Mouse (Mus musculus) hindbrain, embryonic 15.5 days (tissue): ENCODE measurements at regions not wholly inside any gene's neighbourhood (a gene's known extent, or its start where the extent isn't known, plus 50 kb on each side); places are given as distances from the start of the nearest gene placed in this dataset.

Experiments used
- ATAC-seq: fragments of 200-750 bp; cut with Nextera tagmentation; 2 replicates; pipeline ENCODE4 v1.8.0; 2017; ENCODE audit warnings: low read depth, moderate number of reproducible peaks, moderate TSS enrichment; ENCODE audit not compliant: low FRiP score
- H3K27ac ChIP-seq: fragments of 300-500 bp; sonication (generic); replicated peaks from 2 replicates; pipeline ENCODE4 v1.5.1; 2015; ENCODE audit warnings: mild to moderate bottlenecking, inconsistent platforms
- H3K27me3 ChIP-seq: fragments of 300-500 bp; sonication (generic); 2 replicates; pipeline ENCODE4 v1.6.1; 2015; ENCODE audit warnings: control low read depth, inconsistent platforms
- H3K36me3 ChIP-seq: fragments of 300-500 bp; sonication (generic); 2 replicates; pipeline ENCODE4 v1.6.1; 2015; ENCODE audit warnings: control low read depth, inconsistent platforms
- H3K4me1 ChIP-seq: fragments of 300-500 bp; sonication (generic); replicated peaks from 2 replicates; pipeline ENCODE4 v1.6.1; 2015; ENCODE audit warnings: control low read depth, inconsistent platforms
- H3K4me2 ChIP-seq: fragments of 300-500 bp; sonication (generic); 2 replicates; pipeline ENCODE4 v1.6.1; 2015; ENCODE audit warnings: moderate library complexity, mild to moderate bottlenecking, inconsistent platforms
- H3K4me3 ChIP-seq: fragments of 300-500 bp; sonication (generic); 2 replicates; pipeline ENCODE4 v1.5.1; 2015; ENCODE audit warnings: mild to moderate bottlenecking, inconsistent platforms
- H3K9ac ChIP-seq: fragments of 300-500 bp; sonication (generic); 2 replicates; pipeline ENCODE4 v1.6.1; 2015; ENCODE audit warnings: inconsistent platforms
- H3K9me3 ChIP-seq: fragments of 300-500 bp; sonication (generic); 2 replicates; pipeline ENCODE4 v1.6.1; 2016; ENCODE audit warnings: control low read depth, inconsistent platforms
- WGBS: fragments of 180-500 bp; shearing (Covaris S2); methylation state at CpG from one replicate; pipeline ENCODE4 v1.1.7; 2015; 5-methylcytosine and 5-hydroxymethylcytosine counted together

GRCm38 (mm10) chr16:47081896-47082295, 583.6 kb upstream of the Nectin3 start:
- Histone ChIP-seq H3K4me1 (no peaks in the 10 kb centered on the region), H3K9ac (no peak overlapping the region), H3K9me3 (no peaks in the 10 kb centered on the region), H3K27me3 (no peaks in the 10 kb centered on the region), H3K36me3 (no peaks in the 10 kb centered on the region), H3K27ac (no peak overlapping the region), H3K4me3 (no peak overlapping the region), H3K4me2 (no peak overlapping the region)
- no peak for ATAC-seq
- 91% methylated on average over 4 of the region's 4 CpGs for WGBS

- Histone ChIP-seq H3K27ac (no peak overlapping the region), H3K4me3 (no peak overlapping the region), H3K9ac (no peak overlapping the region), H3K4me2 (no peak overlapping the region), H3K4me1 (no peaks in the 10 kb centered on the region), H3K36me3 (no peaks in the 10 kb centered on the region), H3K9me3 (no peaks in the 10 kb centered on the region), H3K27me3 (no peaks in the 10 kb centered on the region)
- 52% methylated on average over 2 of the region's 2 CpGs for WGBS
- ATAC-seq = no peak
Measured at GRCm38 (mm10) chr16:47080330-47080729, 582.0 kb upstream of the Nectin3 start.

GRCm38 (mm10) chr16:47059293-47059963, 561.1 kb upstream of the Nectin3 start:
- H3K4me1 ChIP-seq = no peaks in the 10 kb centered on the region
- no peak overlapping the region for H3K4me2 ChIP-seq
- no peak overlapping the region for H3K27ac ChIP-seq
- no peak overlapping the region for H3K4me3 ChIP-seq
- H3K9ac ChIP-seq = no peak overlapping the region
- ATAC-seq = peak; percentile 63
- no peaks in the 10 kb centered on the region for H3K9me3 ChIP-seq
- WGBS = 64% methylated on average over 8 of the region's 8 CpGs
- H3K36me3 ChIP-seq = no peaks in the 10 kb centered on the region
- no peaks in the 10 kb centered on the region for H3K27me3 ChIP-seq

GRCm38 (mm10) chr16:47058811-47059210, 560.5 kb upstream of the Nectin3 start:
- no peak overlapping the region for H3K27ac ChIP-seq
- 81% methylated on average over 5 of the region's 5 CpGs for WGBS
- no peak overlapping the region for H3K9ac ChIP-seq
- no peaks in the 10 kb centered on the region for H3K27me3 ChIP-seq
- H3K36me3 ChIP-seq = no peaks in the 10 kb centered on the region
- H3K9me3 ChIP-seq = no peaks in the 10 kb centered on the region
- no peak overlapping the region for H3K4me2 ChIP-seq
- no peaks in the 10 kb centered on the region for H3K4me1 ChIP-seq
- no peak for ATAC-seq
- no peak overlapping the region for H3K4me3 ChIP-seq

GRCm38 (mm10) chr16:47025971-47026370, 527.6 kb upstream of the Nectin3 start:
- no peaks in the 10 kb centered on the region for H3K36me3 ChIP-seq
- ATAC-seq = no peak
- H3K27ac ChIP-seq = no peak overlapping the region
- no peaks in the 10 kb centered on the region for H3K9me3 ChIP-seq
- no peak overlapping the region for H3K4me2 ChIP-seq
- no peaks in the 10 kb centered on the region for H3K4me1 ChIP-seq
- no peak overlapping the region for H3K4me3 ChIP-seq
- H3K9ac ChIP-seq = no peak overlapping the region
- no peaks in the 10 kb centered on the region for H3K27me3 ChIP-seq

GRCm38 (mm10) chr16:47017486-47017885, 519.2 kb upstream of the Nectin3 start:
- Histone ChIP-seq H3K27ac (no peak overlapping the region), H3K4me1 (no peaks in the 10 kb centered on the region), H3K9ac (no peak overlapping the region), H3K36me3 (no peaks in the 10 kb centered on the region), H3K27me3 (no peaks in the 10 kb centered on the region), H3K4me3 (no peak overlapping the region), H3K4me2 (no peak overlapping the region), H3K9me3 (no peaks in the 10 kb centered on the region)
- WGBS = 74% methylated on average over 3 of the region's 3 CpGs
- no peak for ATAC-seq

- Histone ChIP-seq H3K9me3 (no peaks in the 10 kb centered on the region), H3K4me2 (no peak overlapping the region), H3K27me3 (no peaks in the 10 kb centered on the region), H3K36me3 (no peaks in the 10 kb centered on the region), H3K9ac (no peak overlapping the region), H3K4me1 (no peaks in the 10 kb centered on the region), H3K27ac (no peak overlapping the region), H3K4me3 (no peak overlapping the region)
- ATAC-seq = no peak
- WGBS = 43% methylated on average over 6 of the region's 6 CpGs
Measured at GRCm38 (mm10) chr16:46982910-46983600, 484.7 kb upstream of the Nectin3 start.

- WGBS = 55% methylated on average over 5 of the region's 5 CpGs
Measured at GRCm38 (mm10) chr16:46982272-46982909, 484.1 kb upstream of the Nectin3 start.

GRCm38 (mm10) chr16:46965741-46966140, 467.4 kb upstream of the Nectin3 start:
- H3K27ac ChIP-seq = no peak overlapping the region

More at GRCm38 (mm10) chr16:46982272-46982909, 484.1 kb upstream of the Nectin3 start:
- no peak overlapping the region for H3K4me3 ChIP-seq
- no peak overlapping the region for H3K4me2 ChIP-seq
- no peak overlapping the region for H3K9ac ChIP-seq
- H3K4me1 ChIP-seq = no peaks in the 10 kb centered on the region
- no peaks in the 10 kb centered on the region for H3K27me3 ChIP-seq
- no peaks in the 10 kb centered on the region for H3K36me3 ChIP-seq
- no peak overlapping the region for H3K27ac ChIP-seq
- no peak for ATAC-seq
- no peaks in the 10 kb centered on the region for H3K9me3 ChIP-seq

GRCm38 (mm10) chr16:46956990-46957389, 458.7 kb upstream of the Nectin3 start:
- WGBS = 92% methylated on average over 1 of the region's 1 CpGs
- Histone ChIP-seq H3K27me3 (no peaks in the 10 kb centered on the region), H3K9ac (no peak overlapping the region), H3K4me2 (no peak overlapping the region), H3K36me3 (no peaks in the 10 kb centered on the region), H3K27ac (no peak overlapping the region), H3K4me3 (no peak overlapping the region), H3K9me3 (no peaks in the 10 kb centered on the region), H3K4me1 (no peaks in the 10 kb centered on the region)
- no peak for ATAC-seq

More at GRCm38 (mm10) chr16:46965741-46966140, 467.4 kb upstream of the Nectin3 start:
- H3K4me3 ChIP-seq = no peak overlapping the region
- H3K27me3 ChIP-seq = no peaks in the 10 kb centered on the region
- 94% methylated on average over 7 of the region's 7 CpGs for WGBS
- no peak for ATAC-seq
- no peaks in the 10 kb centered on the region for H3K9me3 ChIP-seq
- H3K36me3 ChIP-seq = no peaks in the 10 kb centered on the region
- H3K4me1 ChIP-seq = no peaks in the 10 kb centered on the region
- no peak overlapping the region for H3K4me2 ChIP-seq
- no peak overlapping the region for H3K9ac ChIP-seq

GRCm38 (mm10) chr16:46926060-46926459, 427.7 kb upstream of the Nectin3 start:
- Histone ChIP-seq H3K4me1 (no peaks in the 10 kb centered on the region), H3K36me3 (no peaks in the 10 kb centered on the region), H3K27me3 (no peaks in the 10 kb centered on the region), H3K4me3 (no peak overlapping the region), H3K9me3 (no peaks in the 10 kb centered on the region), H3K9ac (no peak overlapping the region), H3K27ac (no peak overlapping the region), H3K4me2 (no peak overlapping the region)
- 59% methylated on average over 3 of the region's 3 CpGs for WGBS
- ATAC-seq = no peak

GRCm38 (mm10) chr16:46894576-46895203, 396.4 kb upstream of the Nectin3 start:
- H3K4me3 ChIP-seq = no peak overlapping the region
- no peaks in the 10 kb centered on the region for H3K4me1 ChIP-seq
- H3K36me3 ChIP-seq = no peaks in the 10 kb centered on the region
- H3K9ac ChIP-seq = no peak overlapping the region
- H3K4me2 ChIP-seq = no peak overlapping the region
- no peak overlapping the region for H3K27ac ChIP-seq
- no peaks in the 10 kb centered on the region for H3K9me3 ChIP-seq
- H3K27me3 ChIP-seq = no peaks in the 10 kb centered on the region
- ATAC-seq = no peak
- 31% methylated on average over 2 of the region's 2 CpGs for WGBS
